Mouse (Mus musculus) lung, adult 18-20 months (tissue): ENCODE data around the gene Arap1.

Experiments
- DNase-seq, 2 experiments: peaks; one replicate each; pipeline ENCODE4 v3.0.0; 2022; ENCODE audit warnings: mixed read lengths in 2 of 2

Gene Arap1

GRCm38 (mm10) chr7:101367901-101368852, 20.3 kb downstream of the Arap1 start:
- no peak for DNase-seq

GRCm38 (mm10) chr7:101369666-101370065, 21.8 kb downstream of the Arap1 start:
- DNase-seq = no peak

GRCm38 (mm10) chr7:101373082-101373481, 25.2 kb downstream of the Arap1 start:
- no peak for DNase-seq

- no peak for DNase-seq
These were observed 26.3 kb downstream of the Arap1 start for GRCm38 (mm10) chr7:101374155-101374554.

GRCm38 (mm10) chr7:101376701-101377340, 29.0 kb downstream of the Arap1 start:
- DNase-seq = no peak

GRCm38 (mm10) chr7:101377741-101378262, 29.9 kb downstream of the Arap1 start:
- DNase-seq = peak; percentile 87 to 91

- DNase-seq = no peak
These were observed 30.4 kb downstream of the Arap1 start for GRCm38 (mm10) chr7:101378285-101378684.

- no peak for DNase-seq
These were observed 31.1 kb downstream of the Arap1 start for GRCm38 (mm10) chr7:101378796-101379465.

- no peak for DNase-seq
These were observed 31.9 kb downstream of the Arap1 start for GRCm38 (mm10) chr7:101379732-101380131.

- peak; percentile 46 to 56 for DNase-seq
These were observed 33.6 kb downstream of the Arap1 start for GRCm38 (mm10) chr7:101381512-101381911.

- DNase-seq = peak; percentile 54 to 55
These were observed 34.5 kb downstream of the Arap1 start for GRCm38 (mm10) chr7:101382378-101382777.

- peak; percentile 36 to 43 for DNase-seq
These were observed 35.9 kb downstream of the Arap1 start for GRCm38 (mm10) chr7:101383756-101384155.

- no peak for DNase-seq
These were observed 37.1 kb downstream of the Arap1 start for GRCm38 (mm10) chr7:101384931-101385330.

- DNase-seq = peak; percentile 56 to 64
These were observed 37.5 kb downstream of the Arap1 start for GRCm38 (mm10) chr7:101385331-101385733.

GRCm38 (mm10) chr7:101385866-101386452, 38.1 kb downstream of the Arap1 start:
- no peak for DNase-seq

GRCm38 (mm10) chr7:101389256-101389655, 41.4 kb downstream of the Arap1 start:
- DNase-seq = no peak

GRCm38 (mm10) chr7:101391909-101392479, 44.1 kb downstream of the Arap1 start:
- DNase-seq = no peak

- no peak for DNase-seq
These were observed 45.1 kb downstream of the Arap1 start for GRCm38 (mm10) chr7:101393015-101393414.

GRCm38 (mm10) chr7:101393694-101394504, 46.0 kb downstream of the Arap1 start:
- DNase-seq = peak; percentile 73 to 80

GRCm38 (mm10) chr7:101394569-101394968, 46.7 kb downstream of the Arap1 start:
- DNase-seq = no peak

GRCm38 (mm10) chr7:101395471-101395870, 47.6 kb downstream of the Arap1 start:
- no peak for DNase-seq
